Mouse (Mus musculus) mature B cell (primary cell): ENCODE results near the gene Rhd.
"Not testable (repeated sequence)": the region's sequence is repeated elsewhere in the genome, so short reads cannot be mapped to it uniquely, and the experiment has no call there.

Experiments used
- in situ Hi-C: fragments of 300-500 bp; cut with MboI; formaldehyde crosslinking; loops from 2 replicates; pipeline ENCODE4 v1.14.3; 2019

Gene Rhd

DNA sequence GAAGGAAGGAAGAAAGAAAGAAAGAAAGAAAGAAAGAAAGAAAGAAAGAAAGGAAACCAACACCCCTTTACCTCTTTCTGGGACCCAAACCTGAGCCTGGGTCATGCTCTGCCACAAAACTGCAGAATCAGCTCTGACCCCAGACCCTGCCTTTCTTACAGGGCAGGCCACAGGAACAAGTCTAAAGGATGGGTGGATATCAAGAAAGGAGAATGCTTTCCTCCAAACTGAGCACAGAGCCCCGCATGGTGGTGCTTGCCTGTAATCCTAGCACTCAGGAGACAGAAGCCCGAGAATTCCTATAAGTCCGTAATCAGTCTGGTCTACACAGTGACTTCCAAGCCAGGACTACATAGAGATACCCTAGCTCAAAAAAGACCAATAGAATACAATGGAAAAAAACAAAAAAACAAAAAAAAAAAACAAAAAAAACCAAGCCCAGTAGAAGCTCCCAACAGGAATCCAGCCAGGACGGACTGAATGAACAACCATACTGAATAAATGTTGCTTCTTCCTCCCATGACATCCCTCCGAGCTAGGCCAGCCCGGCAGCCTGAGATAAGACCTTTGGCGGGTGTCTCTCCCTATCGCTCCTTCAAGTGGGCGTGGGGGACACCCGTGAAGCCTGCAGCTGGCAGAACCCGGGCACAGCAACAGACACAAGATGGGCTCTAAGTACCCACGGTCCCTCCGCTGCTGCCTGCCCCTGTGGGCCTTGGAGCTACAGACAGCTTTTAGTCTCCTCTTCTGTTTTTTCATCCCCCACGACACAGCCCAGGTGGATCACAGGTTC is at the start of gene Rhd:
Rhd (plus strand) TSS at position 600 of the 793 bp plus-strand sequence.
- in situ Hi-C loops, result no loop called here

DNA sequence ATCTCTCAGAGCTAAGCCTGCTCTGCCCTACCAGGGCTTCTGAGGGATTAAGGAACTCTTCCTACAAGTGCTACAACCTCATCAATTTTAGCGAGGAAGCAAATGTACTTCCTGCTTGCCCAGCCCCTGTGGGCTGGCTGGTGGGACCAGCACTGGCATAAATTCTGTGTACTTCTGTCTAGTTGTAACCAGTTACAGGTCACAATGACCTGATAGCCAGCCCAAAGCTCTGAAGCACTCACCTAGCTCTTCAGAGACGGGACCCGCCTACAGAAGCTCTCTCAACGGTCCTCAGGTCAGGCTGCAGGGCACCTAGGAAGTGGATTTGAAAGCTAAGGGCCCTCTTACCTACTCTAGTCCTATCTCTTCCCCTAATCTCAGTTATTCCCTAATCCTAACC is 46.6 kb upstream of the Rhd start:
- in situ Hi-C loops, result no loop called here

DNA sequence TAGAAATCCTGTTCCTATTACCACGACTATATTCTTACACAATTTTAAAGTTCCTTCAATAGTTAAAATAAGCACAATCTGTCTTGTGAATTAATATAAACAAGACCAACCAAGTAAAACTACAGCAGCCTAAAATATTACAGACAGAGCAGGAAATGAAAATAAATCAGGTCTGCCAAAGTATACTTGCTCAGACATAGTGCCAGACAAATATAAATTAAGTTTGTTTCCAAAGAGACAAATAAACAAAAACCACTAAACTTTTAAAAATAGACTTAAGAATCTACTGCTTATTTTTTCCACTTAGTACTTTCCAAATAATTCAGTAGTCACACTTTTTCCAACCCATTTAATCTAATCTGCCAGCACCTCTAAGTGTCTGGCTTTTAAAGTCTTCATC is 43.3 kb upstream of the Rhd start:
- in situ Hi-C loops, result no loop called here

DNA sequence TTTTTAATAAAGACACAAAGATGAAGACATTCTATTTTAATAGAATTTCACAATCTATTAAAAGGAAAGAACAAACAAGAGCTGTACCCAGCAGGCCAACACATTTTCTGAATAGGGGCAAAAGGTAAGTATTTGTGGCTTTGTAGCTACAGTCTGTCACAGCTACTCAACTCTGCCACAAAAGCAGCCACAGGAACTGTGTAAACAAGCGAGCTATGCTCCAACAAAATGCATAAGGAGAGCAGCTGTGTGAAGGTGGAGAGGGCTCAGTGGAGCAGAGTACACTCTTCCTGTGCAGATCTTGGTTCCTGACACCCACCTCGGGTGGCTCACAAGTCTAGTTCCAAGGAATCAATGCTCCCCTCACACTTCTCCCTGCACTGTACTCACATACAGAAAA is 40.8 kb upstream of the Rhd start:
- in situ Hi-C loops, result no loop called here

DNA sequence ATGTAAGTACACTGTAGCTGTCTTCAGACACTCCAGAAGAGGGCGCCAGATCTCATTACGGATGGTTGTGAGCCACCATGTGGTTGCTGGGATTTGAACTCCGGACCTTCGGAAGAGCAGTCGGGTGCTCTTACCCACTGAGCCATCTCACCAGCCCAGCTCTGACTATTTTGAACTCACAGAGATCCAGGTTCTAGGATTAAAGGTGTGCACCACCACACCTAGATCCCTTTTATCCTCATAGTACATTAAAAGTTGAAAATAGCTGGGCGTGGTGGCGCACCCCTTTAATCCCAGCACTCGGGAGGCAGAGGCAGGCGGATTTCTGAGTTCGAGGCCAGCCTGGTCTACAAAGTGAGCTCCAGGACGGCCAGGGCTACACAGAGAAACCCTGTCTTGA is 38.5 kb upstream of the Rhd start:
- in situ Hi-C loops, result not testable (repeated sequence)

DNA sequence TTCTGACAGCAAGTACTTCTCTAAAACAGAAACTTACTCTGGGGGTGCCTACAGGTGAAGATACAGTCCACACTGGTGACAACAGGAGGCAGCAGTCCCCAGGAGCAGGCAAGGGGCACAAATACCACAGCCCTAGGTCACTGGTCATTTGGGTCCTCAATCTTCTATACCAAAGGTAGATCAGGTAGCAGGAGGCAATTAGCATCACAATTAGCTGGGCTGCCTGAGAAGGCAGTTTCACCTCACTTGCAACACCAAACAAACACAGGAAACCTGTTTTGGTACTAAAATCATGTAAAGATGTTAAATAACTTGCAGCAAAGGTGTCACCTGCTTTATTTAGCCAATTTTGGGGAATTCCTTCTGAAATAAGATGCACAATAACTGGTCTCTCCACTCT is 38.0 kb upstream of the Rhd start:
- in situ Hi-C loops, result no loop called here

DNA sequence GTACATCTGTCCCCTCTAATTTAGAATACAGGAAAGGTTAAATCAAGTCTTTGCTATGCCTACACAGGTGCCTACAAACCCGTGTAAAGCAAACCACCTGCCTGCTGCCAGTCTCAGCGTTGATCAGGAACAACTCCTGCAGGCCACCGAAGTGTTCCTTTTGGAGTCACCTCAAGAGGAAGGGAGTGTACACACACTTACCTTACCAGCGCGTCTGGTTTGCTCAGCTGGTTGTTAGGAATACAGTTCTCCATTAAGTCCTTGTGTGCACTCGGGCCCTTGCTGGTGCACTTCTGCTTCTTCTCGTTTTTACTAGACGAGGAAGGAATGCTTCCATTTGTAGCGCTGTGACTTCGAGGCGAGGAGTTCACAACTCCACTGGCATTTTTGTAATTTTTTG is 36.5 kb upstream of the Rhd start:
- in situ Hi-C loops, result no loop called here

DNA sequence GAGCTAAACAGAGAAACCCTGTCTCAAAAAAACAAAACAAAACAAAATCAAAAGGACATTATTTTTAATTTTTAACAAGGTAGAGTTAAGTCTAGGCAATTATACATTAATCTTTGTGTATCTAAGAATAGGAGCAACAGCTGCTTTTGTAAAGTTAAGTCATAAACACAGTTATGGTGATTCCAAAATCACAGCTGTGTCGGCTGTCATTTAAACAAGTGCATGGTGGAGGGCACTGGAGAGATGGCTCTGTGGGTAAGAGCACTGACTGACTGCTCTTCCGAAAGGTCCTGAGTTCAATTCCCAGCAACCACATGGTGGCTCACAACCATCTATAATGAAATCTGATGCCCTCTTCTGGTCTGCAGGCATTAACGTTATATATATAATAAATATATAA is 32.4 kb upstream of the Rhd start:
- in situ Hi-C loops, result no loop called here

DNA sequence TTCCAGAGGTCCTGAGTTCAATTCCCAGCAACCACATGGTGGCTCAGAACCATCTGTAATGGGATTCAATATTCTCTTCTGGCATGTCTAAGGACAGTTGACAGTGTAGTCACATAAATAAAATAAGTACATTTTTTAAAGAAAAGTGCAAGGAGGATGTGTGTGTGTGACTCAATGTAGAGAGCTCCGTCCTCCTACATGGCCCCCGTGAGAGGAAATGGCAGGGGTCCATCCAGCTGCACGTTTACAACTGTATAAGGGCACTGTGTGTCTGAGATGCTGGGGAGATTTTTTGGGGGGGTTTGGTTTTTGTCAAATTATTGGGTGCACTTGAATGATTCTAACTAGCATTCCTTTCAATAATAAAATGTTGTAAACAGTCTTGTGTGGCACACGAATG is 28.9 kb upstream of the Rhd start:
- in situ Hi-C loops, result no loop called here

DNA sequence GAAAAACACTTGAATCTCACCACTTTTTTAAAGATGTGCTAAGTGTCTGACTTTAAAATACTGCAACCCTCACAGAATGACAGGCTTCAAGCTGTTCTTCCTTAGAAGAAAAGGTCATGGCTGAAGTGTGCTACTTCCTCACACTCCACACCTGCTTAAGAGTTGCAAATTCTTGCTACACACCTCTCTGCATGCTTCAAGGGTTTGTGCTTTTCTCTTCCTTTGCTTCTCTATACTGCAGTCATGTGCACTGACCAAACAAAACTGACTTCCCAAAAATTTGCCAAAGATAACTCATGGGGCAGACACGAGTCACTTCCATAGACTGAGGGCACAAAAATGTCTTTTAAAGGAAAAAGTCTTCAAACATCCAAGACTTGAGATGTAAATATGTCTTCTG is 26.1 kb upstream of the Rhd start:
- in situ Hi-C loops, result no loop called here

DNA sequence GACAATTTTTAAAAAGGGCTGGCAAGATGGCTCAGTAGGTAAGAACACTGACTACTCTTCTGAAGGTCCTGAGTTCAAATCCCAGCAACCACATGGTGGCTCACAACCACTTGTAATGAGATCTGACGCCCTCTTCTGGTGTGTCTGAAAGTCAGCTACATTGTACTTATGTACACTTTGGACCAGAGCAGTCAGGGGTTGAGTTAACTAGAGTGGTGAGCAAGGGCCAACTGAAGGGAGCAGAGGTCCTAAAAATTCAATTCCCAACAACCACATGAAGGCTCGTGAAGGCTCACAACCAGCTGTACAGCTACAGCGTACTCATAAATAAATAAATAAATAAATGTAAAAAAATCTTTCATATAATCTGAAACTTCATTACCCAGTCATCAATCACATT is 25.6 kb upstream of the Rhd start:
- in situ Hi-C loops, result not testable (repeated sequence)

DNA sequence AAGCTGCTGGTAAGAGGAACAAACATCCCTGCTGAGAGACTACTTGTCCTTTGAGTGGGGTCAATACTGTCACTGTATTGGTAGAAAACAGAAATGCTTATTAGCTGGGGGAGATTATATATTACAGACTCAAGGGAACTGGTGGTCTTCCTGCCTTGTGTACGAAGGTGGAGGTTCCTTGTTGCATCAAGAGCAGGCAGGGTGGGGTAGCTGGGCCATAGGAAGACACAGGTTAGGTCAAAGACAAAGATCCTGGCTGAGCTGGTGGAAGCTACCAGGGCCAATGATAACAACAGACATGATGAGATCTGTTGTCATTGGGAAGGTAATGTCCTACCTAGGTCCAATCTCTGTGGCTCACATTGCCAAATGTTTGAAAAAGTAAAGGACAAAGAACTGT is 24.1 kb upstream of the Rhd start:
- in situ Hi-C loops, result no loop called here

DNA sequence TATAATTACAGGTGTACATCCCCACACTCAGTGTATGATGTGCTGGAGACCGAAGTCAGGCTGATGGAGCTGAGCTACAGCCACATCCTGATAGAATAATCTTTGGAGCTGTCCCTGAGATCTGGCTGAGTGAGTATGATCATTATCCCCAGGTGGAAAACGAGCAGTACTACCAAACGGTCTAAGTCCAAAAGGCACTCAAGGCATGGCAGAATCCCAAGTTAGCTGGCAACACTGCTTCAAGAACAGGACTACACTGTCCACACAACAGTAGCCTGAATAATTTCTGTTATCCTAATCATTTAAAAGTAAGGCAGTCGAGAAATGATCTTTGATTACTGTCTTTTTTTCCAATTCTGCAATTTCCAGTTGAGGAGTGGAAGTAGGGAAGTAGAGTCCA is 20.8 kb upstream of the Rhd start:
- in situ Hi-C loops, result no loop called here

DNA sequence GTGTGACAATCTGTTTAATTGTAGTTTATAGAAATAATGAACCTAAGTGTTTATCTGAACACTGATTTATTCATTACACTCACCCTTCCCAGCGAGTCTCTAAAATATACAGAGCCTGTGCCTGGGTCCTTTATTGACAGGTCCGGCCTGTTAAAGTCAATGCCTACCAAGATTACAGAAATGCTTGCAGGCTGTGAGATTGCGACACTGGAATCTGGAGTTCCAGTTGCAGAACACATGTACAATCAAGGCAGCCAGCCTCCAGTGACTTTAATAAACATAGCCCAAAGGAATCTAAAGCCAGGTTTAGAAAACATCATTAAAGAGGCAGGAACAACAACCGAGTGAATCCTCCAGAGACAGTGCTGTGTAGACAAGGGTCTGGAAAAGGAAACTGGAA is 16.7 kb upstream of the Rhd start:
- in situ Hi-C loops, result no loop called here

DNA sequence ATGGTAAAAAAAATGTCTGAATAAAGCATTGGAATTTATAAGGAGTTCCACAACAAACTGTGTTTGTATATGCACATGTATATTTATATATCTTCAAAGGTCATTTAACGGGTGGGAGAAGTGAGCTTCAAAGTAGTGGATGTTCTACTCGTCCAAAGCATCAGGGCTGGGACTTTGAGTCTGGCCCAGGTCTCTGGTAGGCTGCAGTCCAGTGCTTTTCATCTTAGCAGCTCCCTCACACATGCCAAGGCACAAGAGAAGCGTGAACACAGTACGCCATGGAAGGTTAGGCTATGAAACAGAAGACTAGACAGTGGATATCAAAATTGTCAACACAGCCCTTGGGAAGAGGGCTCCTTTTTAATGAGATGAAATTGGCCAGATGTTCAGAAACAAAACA is 13.8 kb upstream of the Rhd start:
- in situ Hi-C loops, result no loop called here

DNA sequence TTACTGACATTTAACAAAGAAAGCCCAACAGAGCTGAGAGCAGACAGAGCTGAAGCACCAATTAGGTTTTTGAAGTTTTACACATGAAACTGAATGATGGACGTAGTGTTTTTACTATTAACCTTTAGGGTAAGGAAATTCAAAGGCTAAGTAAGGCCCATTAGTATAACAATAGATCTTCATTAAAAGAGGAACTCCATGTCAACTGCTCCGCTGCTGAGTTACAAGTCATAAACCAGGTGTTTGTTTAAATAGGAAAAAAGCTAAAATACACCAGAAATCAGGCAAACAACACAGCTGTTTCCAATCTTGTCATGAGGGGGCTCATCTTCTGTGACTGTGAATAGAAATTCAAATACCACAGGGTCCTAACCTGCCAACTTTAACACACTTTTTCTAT is 13.1 kb upstream of the Rhd start:
- in situ Hi-C loops, result no loop called here

DNA sequence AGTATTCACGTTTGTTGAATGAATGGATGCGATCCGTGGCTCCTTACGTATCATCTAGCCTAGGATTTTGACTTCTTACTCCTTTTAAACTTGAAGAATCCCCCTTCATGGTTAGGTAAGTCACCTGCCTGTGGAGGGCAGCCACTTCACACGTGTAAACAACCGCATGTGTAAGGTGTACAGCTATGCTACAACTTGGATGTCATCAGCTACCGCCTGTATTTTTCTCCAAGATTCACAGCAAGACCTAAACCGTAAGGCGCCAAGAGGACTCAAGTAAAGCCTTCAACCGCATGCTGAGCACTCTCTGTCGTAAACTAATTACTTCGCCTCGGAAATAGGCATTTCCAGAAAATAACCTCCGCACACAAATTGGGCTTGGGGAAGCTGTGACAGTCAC is 12.5 kb upstream of the Rhd start:
- in situ Hi-C loops, result no loop called here

DNA sequence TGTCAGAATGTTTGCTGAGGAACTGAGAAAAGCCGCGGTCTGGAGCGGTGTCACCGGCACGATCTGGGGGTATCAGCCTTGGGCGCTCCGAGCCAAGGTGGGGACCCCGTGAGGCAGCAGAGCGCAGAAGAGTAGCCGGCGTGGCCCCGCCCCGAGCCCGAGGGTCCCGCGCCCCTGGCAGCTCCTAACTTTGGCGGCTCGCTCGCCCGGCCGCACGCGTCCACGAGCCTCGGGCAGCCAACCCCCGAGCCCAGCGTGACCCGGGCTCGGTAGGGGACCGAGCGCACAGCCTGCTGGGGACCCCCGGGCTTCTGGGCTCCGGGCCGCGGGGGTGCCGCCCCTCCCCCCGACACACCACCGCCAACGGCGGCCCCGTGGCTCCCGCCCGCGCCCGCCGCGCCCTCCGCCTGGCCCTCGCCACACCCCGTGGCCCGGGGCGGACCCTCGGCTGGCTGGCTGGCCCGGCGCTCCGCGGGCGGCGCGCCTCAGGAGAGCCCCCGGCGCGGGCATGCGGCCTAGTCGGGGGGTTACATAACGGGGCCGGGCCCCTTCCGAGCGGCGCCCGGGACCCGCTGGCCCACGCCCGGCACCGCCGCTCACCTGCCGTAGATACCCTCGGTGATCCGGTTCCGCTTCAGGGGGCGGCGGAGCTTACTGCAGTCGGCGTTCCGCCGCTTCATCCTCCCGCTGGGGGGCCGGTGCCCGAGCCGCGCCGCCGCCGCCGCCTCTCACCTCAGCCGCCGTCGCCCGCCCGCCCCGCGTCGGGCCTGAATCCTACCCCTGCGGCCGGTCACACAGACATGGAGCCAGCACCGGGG is 11.7 kb upstream of the Rhd start:
- in situ Hi-C loops, result no loop called here

DNA sequence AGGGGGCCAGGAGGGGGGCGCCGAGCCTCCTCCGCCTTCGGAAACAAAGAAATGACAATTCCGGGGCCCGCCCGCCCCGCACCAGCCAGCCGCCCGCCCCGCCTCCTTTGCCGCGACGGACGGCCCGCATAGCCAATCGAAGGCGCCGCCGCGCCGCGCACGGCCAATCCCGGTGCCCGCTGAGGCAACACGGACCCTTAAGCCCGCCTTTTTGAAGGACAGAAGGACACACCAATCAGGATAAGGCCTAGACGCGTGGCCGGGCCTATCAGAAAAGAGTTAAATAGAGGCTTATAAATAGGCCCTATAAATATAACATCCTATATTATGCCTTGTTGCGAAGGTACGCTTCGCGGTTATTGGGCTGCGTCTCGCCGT is 11.1 kb upstream of the Rhd start, which contains the start of gene Maco1:
Maco1 (minus strand) TSS at position 87 of the 378 bp plus-strand sequence.
- in situ Hi-C loops, result no loop called here

DNA sequence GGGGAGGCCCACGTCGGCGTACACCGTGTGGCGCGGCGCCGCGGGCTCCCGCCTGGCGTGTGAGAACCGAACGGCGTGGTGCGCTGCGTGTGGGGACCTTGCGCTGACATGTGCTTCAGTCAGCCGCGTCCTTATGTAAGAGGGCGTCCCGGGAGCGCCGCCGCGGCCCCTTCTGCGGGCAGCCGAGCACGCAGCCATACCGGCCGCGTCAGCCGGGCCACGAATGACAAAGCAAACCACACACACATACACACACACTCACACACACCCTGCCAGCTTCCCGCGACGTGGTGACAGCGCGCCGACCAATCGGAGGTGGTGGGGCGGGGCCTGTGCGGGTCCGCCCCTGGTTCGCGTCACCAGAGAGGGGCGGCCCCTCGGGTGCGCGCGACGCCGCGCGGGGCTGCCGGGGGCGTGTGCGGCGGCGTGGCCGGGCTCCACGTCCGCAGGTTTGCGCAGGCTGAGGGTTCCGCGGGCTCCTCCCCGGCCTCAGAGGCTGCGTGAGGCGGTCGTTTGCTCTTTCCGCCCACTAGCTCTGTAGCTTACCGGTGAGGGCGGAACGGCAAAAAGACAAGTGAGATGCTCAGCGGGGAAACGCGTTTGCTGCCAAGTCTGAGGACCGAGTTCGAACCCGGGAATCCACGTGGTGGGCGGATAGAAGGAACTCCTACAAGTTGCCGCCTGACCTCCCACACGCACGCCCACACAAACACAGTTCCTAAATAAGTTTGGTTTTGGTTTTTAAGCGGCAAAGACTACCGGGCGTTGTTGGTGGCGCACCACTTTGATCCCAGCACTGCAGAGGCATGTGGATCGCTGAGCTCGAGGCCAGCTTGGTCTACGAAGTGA is 10.5 kb upstream of the Rhd start:
- in situ Hi-C loops, result no loop called here

DNA sequence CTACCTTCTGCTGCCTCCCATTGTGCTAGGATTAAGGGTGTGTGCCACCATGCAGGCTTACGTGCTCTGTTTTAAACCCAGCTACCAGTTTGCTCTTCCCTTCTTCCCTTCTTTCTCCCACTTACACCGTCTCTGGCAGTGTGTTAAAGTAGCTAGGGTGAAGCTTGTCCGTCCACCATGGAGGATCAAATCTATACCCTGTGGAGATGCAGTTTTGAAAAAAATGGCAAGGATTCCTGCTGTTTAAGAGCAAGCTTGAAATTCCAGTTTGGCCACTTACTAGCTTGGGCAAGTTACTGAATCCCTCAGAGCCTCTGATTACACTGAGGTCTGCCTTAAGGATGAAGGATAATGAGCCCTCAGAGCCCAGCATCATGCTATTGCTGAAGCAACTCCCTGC is 9.0 kb upstream of the Rhd start:
- in situ Hi-C loops, result no loop called here

DNA sequence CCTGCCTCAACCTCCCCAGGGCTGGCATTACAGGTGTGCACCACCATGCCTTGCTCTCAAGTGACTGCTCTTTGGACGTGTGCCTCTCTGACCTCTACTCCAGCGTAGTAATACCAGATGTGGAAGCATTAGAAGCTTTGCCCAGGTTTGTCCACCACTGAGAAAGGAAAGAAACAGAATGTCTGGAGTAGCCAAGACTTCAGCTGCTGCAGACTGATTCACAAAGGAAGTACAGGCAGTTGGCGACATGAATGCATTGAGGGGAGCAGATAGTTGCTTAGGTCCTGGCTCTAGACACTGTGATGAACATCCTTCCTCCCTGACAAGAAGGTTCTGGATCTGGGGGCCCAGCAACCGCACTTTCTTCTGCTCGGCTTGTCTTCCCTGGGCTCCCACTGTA is 8.3 kb upstream of the Rhd start:
- in situ Hi-C loops, result no loop called here

DNA sequence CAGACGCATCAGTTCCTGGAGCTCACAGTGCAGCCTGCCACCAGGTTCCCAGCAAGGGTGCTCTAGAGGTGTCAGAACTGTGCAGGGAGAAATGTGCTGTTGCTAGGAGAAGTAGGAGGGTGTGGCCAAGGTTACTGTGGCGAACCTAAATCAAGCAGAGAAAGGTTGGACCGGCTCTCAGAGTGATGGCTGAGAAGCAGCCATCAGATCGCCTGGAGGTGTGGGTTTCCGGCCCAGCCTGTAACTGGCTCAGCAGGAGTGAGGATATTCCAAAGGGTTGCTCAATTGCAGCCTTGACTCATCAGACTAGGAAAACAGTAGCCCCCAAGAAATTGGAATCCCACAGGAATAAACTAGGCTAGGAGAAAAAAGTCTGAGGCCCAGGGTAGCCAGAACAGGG is 7.8 kb upstream of the Rhd start:
- in situ Hi-C loops, result no loop called here
